Mouse (Mus musculus): ENCODE measurements at regions not wholly inside any gene's neighbourhood (a gene's known extent, or its start where the extent isn't known, plus 50 kb on each side); places are given as distances from the start of the nearest gene placed in this dataset.

GRCm38 (mm10) chr2:50462378-50462777 lies 165.8 kb upstream of the Mmadhc start:
- no peak for TF ChIP-seq CTCF (IDR thresholded peaks at IDR 0.05; ENCODE audit: borderline replicate concordance, extremely low read depth, insufficient read depth, insufficient read length)
- TF ChIP-seq POLR2A (IDR thresholded peaks at IDR 0.05; ENCODE audit: borderline replicate concordance, extremely low read depth, insufficient read depth, insufficient read length, poor library complexity, severe bottlenecking): no peak
- DNase-seq (ENCODE audit: low read depth): no peak

- peak; percentile 25 for DNase-seq (ENCODE audit: low read depth)
- TF ChIP-seq POLR2A (IDR thresholded peaks at IDR 0.05; ENCODE audit: borderline replicate concordance, extremely low read depth, insufficient read depth, insufficient read length, poor library complexity, severe bottlenecking) (no peak), CTCF (IDR thresholded peaks at IDR 0.05; ENCODE audit: borderline replicate concordance, extremely low read depth, insufficient read depth, insufficient read length) (no peak)
These were observed 160.1 kb upstream of the Mmadhc start for GRCm38 (mm10) chr2:50456654-50457053.

DNA sequence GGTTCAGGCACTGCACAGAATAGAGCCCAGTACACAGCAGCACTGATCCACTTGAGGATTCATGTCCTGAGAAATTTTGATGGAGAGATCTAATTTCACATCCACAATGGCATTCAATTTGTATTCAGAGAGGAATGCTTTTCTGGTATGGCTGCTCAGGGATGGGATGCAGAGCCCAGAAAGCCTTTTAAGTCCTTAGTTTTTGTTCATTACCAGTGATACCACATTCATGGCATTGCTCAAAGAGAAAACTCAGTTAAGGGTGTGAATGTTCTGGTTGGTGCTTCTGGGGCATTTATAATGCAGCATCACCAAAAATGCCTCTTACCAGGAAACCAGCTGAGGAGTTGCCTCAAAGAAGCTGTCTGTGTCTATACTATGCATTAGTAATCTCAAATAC lies 151.5 kb upstream of the Mmadhc start:
- DNase-seq (ENCODE audit: low read depth): peak; percentile 12
- TF ChIP-seq CTCF (IDR thresholded peaks at IDR 0.05; ENCODE audit: borderline replicate concordance, extremely low read depth, insufficient read depth, insufficient read length) (no peak), POLR2A (IDR thresholded peaks at IDR 0.05; ENCODE audit: borderline replicate concordance, extremely low read depth, insufficient read depth, insufficient read length, poor library complexity, severe bottlenecking) (no peak)

DNA sequence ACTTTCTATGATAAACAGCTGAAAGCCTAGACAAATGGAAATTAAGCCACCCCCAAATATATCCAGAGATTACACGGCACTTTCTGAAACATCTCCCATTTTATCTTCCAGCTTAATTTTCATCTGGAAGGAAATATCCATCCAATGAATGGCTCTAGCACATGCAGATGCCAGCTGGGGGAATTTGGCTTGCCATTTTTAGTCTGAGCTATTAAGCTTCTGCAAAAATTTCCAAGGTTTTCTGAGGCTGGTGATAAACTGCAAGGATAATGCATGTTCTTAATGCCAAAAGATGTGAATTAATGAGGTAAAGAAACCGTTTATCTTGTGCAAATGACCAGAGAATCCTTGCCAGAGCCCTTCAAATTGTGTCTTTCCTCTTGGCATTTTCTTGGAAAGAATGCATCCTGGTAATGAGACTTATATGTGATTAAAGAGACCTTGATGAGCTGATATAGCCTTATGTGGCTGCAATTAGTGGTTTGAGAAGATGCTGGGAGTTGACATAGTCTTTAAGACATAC lies 149.4 kb upstream of the Mmadhc start:
- peak; percentile 76 for DNase-seq (ENCODE audit: low read depth)
- TF ChIP-seq POLR2A (IDR thresholded peaks at IDR 0.05; ENCODE audit: borderline replicate concordance, extremely low read depth, insufficient read depth, insufficient read length, poor library complexity, severe bottlenecking) (no peak), CTCF (IDR thresholded peaks at IDR 0.05; ENCODE audit: borderline replicate concordance, extremely low read depth, insufficient read depth, insufficient read length) (no peak)

GRCm38 (mm10) chr2:50440333-50440732 lies 143.7 kb upstream of the Mmadhc start:
- DNase-seq (ENCODE audit: low read depth): no peak
- TF ChIP-seq CTCF (IDR thresholded peaks at IDR 0.05; ENCODE audit: borderline replicate concordance, extremely low read depth, insufficient read depth, insufficient read length) (no peak), POLR2A (IDR thresholded peaks at IDR 0.05; ENCODE audit: borderline replicate concordance, extremely low read depth, insufficient read depth, insufficient read length, poor library complexity, severe bottlenecking) (no peak)

GRCm38 (mm10) chr2:50433166-50433565 lies 136.6 kb upstream of the Mmadhc start:
- TF ChIP-seq CTCF (IDR thresholded peaks at IDR 0.05; ENCODE audit: borderline replicate concordance, extremely low read depth, insufficient read depth, insufficient read length) (no peak), POLR2A (IDR thresholded peaks at IDR 0.05; ENCODE audit: borderline replicate concordance, extremely low read depth, insufficient read depth, insufficient read length, poor library complexity, severe bottlenecking) (no peak)
- no peak for DNase-seq (ENCODE audit: low read depth)

- no peak for TF ChIP-seq POLR2A (IDR thresholded peaks at IDR 0.05; ENCODE audit: borderline replicate concordance, extremely low read depth, insufficient read depth, insufficient read length, poor library complexity, severe bottlenecking)
- DNase-seq (ENCODE audit: low read depth): no peak
These were observed 128.6 kb upstream of the Mmadhc start for GRCm38 (mm10) chr2:50425151-50425550.

GRCm38 (mm10) chr2:50419648-50420047 lies 123.0 kb upstream of the Mmadhc start:
- DNase-seq (ENCODE audit: low read depth): no peak

DNA sequence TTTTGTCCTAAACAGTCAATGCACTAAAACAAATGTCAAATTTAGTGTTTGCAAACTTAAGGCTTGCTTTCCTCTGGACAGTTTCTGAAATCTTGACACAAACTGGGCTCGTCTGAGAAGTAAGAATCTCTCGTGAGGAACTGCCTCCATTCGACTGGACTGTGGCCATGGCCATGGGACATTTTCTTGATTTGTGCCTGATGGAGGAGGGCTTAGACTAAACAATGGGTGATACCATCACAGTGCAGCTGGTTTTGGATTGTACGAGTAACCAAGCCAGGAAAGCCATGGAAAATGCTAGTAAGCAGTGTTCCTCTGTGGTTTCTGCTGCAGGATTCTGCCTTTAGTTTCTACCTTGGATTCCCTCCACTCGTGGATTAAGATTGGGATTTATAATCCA lies 121.0 kb upstream of the Mmadhc start:
- no peak for DNase-seq (ENCODE audit: low read depth)
- TF ChIP-seq POLR2A (IDR thresholded peaks at IDR 0.05; ENCODE audit: borderline replicate concordance, extremely low read depth, insufficient read depth, insufficient read length, poor library complexity, severe bottlenecking) (no peak), CTCF (IDR thresholded peaks at IDR 0.05; ENCODE audit: borderline replicate concordance, extremely low read depth, insufficient read depth, insufficient read length) (no peak)

More at GRCm38 (mm10) chr2:50419648-50420047, 123.0 kb upstream of the Mmadhc start:
- TF ChIP-seq CTCF (IDR thresholded peaks at IDR 0.05; ENCODE audit: borderline replicate concordance, extremely low read depth, insufficient read depth, insufficient read length) (no peak), POLR2A (IDR thresholded peaks at IDR 0.05; ENCODE audit: borderline replicate concordance, extremely low read depth, insufficient read depth, insufficient read length, poor library complexity, severe bottlenecking) (no peak)

DNA sequence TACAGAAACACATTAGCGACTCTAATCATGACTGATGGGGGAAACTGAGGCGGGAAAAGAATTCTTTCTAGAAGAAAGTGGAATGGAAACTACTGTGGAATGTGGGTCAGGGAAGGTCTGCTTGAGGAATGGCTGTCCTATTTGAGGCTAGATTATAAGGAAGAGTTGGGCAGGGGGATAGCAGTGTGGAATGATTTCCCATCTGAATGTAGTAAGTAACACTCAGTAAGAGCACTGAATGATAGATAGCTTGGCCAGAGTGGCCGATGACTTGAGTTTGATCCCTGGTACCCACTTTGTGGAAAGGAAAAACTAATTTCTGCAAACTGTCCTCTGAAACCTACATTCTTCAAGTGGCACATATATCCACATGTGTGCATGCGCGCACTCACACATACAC lies 120.5 kb upstream of the Mmadhc start:
- no peak for DNase-seq (ENCODE audit: low read depth)
- TF ChIP-seq POLR2A (IDR thresholded peaks at IDR 0.05; ENCODE audit: borderline replicate concordance, extremely low read depth, insufficient read depth, insufficient read length, poor library complexity, severe bottlenecking) (no peak), CTCF (IDR thresholded peaks at IDR 0.05; ENCODE audit: borderline replicate concordance, extremely low read depth, insufficient read depth, insufficient read length) (no peak)

GRCm38 (mm10) chr2:50416056-50416455 lies 119.5 kb upstream of the Mmadhc start:
- no peak for DNase-seq (ENCODE audit: low read depth)
- no peak for TF ChIP-seq POLR2A (IDR thresholded peaks at IDR 0.05; ENCODE audit: borderline replicate concordance, extremely low read depth, insufficient read depth, insufficient read length, poor library complexity, severe bottlenecking)
- no peak for TF ChIP-seq CTCF (IDR thresholded peaks at IDR 0.05; ENCODE audit: borderline replicate concordance, extremely low read depth, insufficient read depth, insufficient read length)

DNA sequence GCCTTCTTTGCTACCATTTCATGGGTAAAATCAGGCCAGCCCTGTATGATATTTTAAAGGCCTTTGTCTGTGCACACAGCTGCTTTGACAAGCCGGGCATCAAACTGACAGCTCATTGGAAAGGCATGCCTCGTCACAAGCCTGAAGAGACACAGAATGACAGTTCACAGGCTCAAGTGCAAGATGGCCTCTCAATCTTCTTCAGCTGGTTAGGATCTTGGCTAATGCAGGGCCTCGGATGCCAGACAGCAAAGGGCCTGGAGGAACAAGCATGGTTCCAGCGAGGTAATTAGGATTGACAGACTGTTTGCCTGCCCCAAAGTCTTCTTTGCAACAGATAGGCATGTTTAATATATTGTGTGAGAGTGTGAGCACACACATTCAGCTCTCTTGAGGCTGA lies 109.3 kb upstream of the Mmadhc start:
- DNase-seq (ENCODE audit: low read depth): peak; percentile 79
- no peak for TF ChIP-seq POLR2A (IDR thresholded peaks at IDR 0.05; ENCODE audit: borderline replicate concordance, extremely low read depth, insufficient read depth, insufficient read length, poor library complexity, severe bottlenecking)
- TF ChIP-seq CTCF (IDR thresholded peaks at IDR 0.05; ENCODE audit: borderline replicate concordance, extremely low read depth, insufficient read depth, insufficient read length): no peak

Data from brain, embryonic 14.5 days (tissue).